Mouse (Mus musculus) layer of hippocampus, adult 9-11 months (tissue): ENCODE data around the gene Mcee.

ENCODE experiments used
- DNase-seq: peaks from one replicate; pipeline ENCODE4 v3.0.0; 2022

Gene Mcee

DNA sequence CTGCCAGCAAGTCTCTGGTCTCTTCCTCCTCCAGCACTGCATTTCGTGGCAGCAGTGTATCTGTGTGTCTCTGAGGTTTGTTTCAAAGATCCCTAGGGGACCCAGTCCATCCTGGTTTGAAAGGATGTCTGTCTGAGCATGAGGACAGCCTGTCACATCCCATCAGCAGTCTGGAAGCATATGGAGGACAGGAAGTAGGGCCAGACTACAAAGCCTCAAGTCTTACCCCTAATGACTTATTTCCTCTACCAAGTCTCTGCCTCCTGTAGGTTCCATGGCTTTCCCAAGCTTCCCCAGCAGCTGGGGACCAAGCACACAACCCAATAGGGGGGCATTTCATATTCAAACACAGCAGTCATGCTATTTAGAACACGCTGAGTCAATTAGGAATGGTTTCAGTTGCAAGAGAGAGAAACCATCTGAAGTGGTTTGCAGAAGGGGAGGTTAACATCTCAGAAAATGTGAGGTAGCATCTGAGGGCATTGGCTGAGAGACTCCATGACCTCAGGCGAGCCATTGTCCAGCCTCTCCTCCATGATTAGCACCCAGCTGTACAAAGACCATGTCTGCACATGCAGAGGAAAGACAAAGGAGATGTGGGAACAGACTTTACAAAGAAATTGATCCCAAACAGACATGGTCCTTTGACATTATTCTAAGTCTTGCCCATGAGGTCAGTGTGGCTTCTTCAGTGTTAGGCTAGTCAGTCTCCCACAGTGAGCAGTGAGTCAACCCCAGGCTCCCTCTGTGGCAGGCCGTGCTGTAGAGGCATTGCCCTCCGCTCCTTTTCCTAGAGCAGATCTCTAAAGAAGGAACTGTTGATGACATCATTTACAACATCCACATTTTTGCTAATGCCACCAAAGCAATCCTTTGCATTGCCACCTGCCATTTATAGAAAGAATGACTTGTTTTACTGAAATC is 47.5 kb downstream of the Mcee start:
- DNase-seq, result no peak

GRCm38 (mm10) chr7:64440519-64440918 is 48.1 kb downstream of the Mcee start:
- DNase-seq, result no peak

DNA sequence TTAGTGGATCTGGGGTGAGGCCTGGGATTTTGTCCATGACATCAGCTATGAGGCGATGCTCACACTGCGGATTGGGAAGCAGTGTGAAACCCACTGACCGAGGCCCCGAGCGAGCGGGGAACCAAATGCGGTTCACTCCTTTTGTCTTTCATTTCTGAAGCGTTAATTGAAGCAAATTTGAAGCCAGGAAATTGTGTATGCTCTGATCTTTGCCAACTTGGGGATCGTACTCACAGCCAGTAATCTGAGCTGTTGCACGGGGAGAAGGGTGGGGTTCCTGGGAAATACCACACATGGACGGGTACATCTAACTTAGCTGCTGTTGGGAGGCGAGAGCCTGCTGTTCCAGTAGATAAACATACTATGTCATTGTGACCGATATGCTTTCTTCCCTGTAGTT is 58.2 kb downstream of the Mcee start:
- no peak for DNase-seq

- peak; percentile 89 for DNase-seq
Observed at GRCm38 (mm10) chr7:64451441-64451840, 59.0 kb downstream of the Mcee start.

GRCm38 (mm10) chr7:64451861-64452382 is 59.5 kb downstream of the Mcee start:
- DNase-seq, result no peak

GRCm38 (mm10) chr7:64452471-64453222 is 60.2 kb downstream of the Mcee start:
- DNase-seq, result no peak

DNA sequence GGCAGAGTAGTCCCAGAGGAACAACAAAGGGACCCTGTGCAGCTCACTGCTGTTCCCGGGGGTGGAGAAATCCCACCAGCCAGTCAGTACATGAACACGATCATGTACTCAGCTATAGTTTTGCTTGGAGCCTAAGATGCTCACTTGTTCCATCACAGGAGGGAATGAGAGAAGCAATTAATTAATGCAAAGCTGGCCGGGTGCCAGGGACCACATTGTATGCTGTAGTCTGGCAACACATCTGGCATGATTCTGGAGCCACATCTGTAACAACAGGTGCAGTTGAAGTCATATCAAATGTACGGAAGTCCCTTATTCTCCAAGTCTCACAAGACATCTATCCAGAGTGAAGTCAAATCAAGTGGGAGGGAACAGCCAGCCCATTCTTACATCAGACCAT is 63.8 kb downstream of the Mcee start:
- no peak for DNase-seq

- no peak for DNase-seq
Observed at GRCm38 (mm10) chr7:64456676-64457075, 64.3 kb downstream of the Mcee start.

GRCm38 (mm10) chr7:64457811-64458210 is 65.4 kb downstream of the Mcee start:
- no peak for DNase-seq
